Mouse (Mus musculus) A20 (cell line): Measurements from ENCODE around the gene Arid1b.
A peak's percentile ranks its signal among the peaks of the same experiment; 100 is the strongest.

Experiments
- DNase-seq: peaks from one replicate; pipeline ENCODE4 v3.0.0-alpha.2; 2011; ENCODE audit warnings: low read depth, low spot score

The Arid1b gene

DNA sequence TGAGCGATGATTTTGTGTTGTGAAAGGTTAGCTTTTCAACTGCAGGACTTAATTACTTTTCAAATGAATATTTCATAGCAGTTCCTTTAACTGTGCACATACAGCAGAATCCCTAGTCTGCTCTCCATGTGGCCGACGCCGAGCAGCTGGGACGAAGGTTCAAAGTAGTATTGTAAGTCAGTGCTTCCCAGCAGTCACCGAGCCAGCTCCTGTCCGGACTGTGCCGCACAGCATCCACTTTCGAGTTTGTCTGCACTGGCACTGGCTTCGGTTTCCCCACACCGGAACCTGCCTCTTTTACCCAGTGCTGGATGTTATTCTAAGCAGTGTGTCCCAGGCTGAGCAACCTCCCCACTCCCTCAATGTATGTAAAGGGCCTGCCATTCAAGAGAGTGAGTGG, 157.7 kb downstream of the Arid1b start:
- no peak for DNase-seq

DNA sequence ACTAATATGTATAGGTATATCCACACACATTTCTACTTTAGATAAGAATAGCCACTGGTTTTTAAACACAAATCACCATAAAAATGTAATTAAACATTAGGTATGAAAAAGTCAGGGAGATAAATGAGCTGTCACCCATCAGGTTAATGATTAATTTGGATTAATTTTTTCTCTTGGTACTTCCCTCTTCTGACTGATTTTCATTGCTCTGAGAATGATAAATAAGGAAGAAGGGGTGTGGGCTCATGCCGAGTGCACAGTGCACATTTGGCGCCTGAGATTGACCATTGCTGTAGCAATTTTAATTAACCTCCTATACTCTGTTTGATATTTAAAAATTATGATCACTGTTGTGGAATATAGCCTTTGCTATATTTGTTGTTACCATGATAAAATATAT, 159.3 kb downstream of the Arid1b start:
- DNase-seq: no peak

DNA sequence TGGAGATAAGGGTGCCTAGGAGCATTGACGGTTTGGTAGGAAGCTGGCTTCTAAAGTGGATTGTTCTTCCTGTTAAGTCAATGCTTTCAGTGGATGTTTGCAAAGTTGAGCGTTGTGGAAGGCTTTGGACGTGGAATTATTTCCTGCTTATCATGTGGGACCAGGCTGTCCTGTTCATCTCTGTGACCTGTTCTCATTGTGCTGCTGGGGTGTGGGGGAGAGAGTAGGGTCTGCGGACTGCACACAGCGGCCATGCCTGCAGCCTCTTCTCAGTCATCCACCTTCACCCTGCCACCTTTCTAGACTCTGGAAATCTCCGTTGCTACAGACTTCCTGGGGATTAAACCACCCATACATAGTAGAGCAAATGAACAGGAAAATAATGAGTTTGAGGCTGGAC, 160.2 kb downstream of the Arid1b start:
- no peak for DNase-seq

DNA sequence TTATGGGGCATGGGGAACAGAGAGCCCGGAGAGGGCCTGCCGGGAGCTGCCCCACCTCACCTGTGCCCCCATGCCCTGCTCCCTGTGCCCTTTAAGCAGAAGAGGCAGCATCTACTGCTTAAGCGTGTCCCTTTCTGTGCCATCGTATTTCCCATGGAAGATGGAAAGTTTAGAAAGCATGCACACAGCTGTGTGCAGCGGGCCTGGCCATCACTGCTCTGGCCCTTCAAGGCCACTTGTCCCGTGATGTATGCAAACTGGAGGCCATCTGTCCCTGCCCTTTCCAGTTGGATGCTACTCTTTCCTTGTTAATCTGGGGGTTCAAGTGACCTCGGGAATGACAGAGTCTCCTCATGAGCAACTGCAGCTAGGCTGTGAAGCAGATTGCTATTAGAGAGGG, 163.5 kb downstream of the Arid1b start:
- DNase-seq: no peak

DNA sequence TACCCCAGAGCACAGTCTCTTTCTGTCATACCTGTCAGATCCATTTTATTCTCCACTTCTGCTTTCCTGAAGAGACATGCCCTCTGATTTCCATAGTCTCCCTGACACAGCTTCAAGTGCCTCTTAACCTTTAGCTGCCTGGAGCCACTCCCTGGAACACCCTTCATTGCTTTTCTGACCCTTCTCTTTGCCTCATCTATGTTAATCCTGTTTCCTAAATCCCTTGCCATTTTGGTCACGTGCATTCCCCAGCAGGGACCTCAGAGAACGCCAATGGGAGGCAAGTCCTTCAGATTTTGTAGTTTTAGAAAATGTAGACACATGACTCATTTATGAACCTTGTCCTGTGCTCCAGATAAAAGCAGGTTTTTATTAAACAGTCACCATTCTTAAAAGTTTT, 168.4 kb downstream of the Arid1b start:
- no peak for DNase-seq

DNA sequence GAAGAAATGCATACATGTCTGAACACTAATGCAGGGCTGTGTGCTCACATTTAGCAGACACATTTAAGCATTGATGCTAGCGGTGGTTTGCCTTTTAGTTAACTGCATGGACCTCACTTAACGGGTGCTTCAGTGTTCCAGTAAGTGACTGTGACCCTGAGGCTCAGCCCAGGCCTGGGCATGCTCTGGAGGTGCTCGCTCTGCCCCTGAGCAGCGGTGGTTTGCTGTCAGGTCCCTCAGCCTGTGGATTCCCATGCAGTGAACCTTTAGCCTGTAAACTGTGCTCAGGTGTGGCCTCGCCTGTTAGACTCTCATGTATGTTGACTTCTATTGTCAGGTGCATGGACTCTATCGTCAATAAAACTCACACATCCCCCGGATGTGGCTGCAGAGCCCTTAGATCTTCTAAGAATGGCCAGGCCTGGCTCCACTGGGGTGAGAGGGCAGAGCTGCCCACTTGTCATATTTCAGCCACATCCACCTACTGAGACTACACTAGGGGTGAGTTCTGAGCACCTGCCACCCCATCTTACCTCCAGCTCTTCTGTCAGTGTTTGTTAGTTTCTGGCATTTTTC, 169.2 kb downstream of the Arid1b start:
- no peak for DNase-seq

DNA sequence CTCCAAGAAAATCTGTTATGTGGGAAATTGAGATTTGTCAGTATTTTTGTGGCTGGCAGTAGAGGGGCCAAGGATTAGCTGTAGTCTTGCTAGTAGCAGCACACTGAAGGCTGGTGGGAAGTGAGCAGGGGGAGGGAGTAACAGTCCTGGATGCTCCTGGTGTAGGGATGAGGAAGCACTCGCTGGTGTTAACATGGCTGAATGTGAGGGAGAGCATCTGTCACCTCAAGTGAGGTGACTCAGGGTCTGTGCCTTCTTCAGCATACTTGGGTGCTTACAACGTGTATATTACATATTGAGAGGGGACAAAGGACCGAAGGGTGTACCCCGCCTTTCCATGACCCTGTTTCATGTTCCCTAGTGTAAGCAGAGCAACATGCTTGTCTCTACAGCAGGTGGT, 170.7 kb downstream of the Arid1b start:
- DNase-seq: no peak

DNA sequence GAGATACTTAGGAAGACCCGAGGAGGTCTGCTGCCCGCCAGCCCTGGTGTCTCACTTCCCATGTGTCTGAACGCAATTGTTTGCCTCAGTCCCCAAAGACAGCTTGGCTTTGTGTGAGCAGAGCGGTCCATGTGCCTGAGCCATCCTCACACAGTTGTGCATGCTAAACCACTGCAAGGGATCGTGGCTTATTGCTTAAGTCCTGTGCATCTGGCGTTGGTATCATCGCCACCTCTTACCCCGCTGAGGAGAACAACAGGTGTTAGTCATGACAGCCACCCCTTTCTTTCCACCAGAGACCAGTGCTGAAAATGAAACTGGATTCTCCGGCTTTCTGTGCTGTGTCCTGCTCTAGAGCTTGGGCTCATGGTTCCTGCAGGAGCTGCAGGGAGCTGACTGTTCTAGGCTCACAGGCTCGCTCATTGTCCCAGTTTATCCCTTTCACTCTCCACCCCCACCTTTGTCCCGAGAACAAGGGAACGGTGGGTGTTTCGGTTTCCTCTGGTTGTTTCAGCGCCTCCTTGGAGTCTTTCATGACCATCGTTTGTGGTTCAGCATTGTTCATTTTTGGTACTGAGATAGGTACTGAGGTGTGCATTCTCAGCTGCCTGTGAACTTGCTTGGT, 171.2 kb downstream of the Arid1b start:
- DNase-seq: peak; percentile 66

DNA sequence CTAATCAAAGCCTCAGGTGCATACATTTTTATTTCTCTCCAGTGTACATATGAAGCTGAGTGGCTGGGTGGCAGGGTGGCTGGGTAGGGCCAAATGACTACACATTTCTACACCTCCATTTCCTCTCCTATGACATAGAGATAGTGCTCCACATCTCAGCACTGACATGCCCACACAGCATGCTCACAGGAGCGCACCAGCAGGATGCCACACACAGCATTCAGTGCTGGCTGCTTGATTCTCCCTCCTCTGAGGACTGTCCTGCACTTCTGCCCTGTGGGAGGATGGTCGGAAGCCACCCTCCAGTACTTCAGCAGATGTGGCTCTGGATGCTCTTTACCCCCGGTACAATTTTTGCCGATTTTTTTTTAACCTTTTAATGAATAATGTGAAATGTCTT, 172.0 kb downstream of the Arid1b start:
- DNase-seq: no peak

DNA sequence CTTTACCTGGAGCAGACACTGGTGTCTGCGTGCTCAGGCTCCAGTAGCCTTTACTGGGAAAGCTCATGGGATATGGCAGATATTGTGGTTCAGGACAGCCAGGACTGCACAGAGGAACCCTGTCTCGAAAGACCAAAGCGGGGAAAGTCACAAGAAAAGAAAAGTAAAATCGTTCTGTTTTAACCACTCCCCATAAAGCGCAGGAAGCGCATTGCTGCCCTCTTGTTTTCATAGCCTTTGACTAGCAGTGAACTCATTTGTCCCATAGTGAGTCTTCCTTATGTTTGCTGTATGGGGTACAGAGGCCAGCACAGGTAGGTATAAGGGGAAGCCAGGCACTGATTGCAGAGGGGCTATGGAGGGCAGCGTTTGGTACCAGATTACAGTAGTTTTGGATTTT, 173.9 kb downstream of the Arid1b start:
- DNase-seq: no peak

DNA sequence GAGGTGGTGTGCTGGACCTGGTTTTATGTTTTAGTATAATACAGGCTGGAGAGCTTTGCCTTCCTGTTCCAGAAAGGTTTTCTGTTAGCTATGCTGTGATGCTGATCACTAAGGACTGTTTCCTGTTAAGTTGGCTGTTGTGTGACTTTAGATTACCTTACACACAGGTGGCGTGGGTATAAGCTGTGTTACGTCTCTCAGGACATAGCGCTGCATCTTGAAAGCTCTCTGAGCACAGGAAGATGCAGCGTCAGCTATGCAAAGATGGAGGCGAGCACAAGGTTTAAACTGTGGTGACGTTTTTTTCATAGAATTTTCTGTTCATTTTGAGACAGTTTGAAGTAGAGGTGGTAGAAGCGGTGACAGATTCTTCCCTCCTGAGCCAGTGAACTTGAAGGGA, 174.5 kb downstream of the Arid1b start:
- DNase-seq: no peak

DNA sequence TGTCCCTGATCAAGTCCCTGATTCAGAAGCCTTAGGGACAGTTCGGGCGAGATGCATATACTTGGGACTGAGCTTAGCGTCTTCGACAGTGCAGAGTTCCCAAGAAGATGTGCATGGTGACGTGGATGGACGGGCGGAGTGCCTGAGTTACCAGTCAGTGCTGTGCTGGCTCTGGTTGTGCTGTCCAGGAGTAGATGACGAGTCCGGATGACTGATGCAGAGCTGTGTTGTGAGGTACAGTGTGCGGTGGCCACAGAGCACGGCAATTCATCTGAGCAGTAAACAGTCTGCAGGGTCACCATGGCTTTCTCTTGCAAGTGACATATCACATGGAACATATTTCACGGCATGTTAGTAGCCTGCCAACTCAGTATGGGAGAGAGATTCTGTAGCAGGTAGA, 176.2 kb downstream of the Arid1b start:
- DNase-seq: no peak

DNA sequence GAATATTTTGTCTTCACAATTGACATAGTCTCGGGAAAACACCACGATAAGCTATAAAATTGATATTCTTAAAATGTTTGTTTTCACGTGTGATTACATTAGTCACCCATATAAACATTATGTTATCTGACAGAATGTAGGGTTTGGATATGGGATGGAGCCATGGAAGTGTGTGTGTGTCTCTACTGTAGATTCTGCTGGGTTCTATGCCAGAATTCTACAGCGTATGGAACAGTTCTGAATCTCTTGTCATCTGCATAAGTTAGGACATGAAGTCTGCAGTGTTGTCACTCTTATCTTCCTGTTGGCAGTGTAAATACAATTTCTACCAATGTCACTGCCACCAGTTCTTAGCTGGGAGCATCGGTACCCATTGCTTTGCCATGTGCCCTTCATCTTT, 177.3 kb downstream of the Arid1b start:
- DNase-seq: no peak

DNA sequence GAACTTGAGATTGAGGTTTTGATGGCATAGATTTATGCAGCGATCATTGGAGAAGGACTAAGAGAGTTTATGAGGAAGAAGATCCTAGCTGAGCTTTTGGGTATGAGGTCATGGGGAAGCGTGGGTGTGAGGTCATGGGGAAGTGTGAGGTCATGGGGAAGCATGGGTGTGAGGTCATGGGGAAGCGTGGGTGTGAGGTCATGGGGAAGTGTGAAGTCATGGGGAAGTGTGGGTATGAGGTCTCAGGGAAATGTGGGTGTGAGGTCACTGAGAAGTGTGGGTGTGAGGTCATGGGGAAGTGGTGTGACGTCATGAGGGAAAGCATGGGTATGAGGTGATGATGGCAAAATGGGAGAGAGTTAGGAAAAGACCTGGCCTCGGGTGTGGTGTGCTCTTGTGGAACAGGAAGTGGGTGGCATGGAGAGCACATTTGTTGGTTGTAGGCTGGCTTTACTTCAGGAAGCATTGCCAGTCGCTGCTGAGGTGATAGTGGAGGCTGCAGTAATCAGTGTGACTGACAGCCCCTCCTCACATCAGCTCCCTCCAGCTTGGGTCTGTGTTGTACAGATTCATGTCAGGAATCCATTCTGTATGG, 180.4 kb downstream of the Arid1b start:
- no peak for DNase-seq

DNA sequence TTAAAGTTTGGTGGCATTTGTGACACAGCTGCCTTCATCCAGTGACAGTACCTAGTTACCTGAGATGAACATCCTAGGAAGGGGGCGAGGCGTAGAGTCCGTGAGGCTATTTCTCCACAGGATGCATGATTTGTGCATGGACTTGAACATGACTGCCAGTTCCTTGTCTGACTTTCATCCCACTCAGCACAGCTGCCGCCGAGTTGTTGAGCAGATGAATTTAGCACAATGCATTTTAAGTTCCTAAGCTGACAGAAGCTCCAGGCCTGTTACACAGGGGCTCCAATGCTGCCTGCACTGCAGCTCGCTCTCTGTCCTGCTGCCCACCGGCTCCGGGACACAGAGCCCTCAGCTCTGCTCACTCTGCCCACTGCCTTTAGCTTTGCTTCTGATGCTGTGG, 181.4 kb downstream of the Arid1b start:
- DNase-seq: no peak

DNA sequence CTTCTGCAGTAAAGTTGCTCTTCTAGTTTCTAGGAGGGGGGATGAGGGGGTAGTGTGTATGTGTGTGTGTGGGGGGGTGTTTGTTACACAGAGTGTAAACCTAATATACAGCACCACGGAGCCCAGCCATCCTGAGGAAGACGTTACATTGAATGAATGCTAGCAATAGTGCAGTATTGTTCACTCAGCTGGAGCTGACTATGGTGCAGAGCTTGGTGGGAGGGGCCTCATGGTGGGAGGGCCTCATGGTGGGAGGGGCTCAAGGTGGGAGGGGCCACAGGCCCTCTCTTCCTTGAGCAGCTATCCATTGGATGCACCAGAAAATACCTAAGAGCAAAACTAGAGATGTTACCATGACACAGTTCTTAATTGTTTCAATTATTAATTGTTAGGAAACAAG, 182.2 kb downstream of the Arid1b start:
- DNase-seq: peak; percentile 53

DNA sequence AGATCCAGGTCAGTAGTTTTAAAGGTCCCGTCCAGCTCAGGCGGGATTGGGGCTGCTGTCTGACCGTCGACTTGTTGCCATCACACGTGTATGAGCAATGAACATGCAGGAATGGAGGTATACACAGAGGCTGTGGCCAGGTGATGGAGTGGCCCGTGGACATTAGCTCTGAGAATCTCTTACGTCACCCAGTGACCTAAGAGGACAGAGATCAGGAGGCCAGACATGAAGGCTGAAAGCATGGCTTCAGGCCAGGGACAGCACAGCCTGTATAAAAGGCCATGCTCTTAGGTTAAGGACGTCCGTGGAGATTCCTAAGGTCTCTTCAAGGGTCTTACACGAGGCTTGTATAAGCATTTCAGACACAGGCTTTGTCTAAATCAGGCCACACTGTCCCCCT, 184.4 kb downstream of the Arid1b start:
- DNase-seq: no peak

DNA sequence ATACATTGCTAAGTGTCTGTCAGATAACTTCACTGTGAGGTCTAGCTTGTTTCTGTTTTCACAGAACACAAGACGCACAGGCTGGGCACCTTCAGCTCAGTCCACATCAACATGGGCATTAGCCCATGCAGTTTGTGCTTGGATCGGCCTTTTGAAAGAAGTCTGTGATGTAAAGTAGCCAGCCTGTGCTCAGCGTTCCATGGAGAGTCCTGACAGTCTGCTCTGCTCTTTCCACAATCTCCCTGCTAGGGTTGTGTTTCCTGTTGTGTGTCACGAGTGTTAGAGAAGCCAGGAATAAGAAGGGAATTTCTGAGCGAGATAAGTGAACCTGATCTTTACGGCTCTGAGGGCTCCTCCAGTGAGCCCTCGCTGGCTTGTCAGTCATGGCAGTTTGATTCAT, 184.9 kb downstream of the Arid1b start:
- no peak for DNase-seq

DNA sequence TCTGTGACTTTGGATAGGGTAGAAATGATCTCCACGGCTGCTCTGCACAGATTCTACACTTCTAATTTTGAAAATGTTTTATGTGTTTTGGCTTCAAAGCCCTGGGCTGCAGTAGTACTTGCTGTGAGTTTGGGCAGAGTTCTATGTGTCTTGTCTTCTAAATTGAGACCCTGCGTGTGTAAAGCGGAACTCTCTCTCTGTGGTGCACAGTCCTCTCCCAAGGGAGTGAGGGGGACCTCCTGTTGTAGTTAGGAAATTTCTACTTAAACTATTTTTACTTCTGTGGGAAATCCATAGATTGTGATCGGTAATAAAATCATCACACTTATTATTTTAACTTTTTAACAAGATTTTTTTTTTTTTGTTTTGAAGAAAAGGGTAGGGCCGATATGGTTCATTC, 185.3 kb downstream of the Arid1b start:
- DNase-seq: peak; percentile 75

DNA sequence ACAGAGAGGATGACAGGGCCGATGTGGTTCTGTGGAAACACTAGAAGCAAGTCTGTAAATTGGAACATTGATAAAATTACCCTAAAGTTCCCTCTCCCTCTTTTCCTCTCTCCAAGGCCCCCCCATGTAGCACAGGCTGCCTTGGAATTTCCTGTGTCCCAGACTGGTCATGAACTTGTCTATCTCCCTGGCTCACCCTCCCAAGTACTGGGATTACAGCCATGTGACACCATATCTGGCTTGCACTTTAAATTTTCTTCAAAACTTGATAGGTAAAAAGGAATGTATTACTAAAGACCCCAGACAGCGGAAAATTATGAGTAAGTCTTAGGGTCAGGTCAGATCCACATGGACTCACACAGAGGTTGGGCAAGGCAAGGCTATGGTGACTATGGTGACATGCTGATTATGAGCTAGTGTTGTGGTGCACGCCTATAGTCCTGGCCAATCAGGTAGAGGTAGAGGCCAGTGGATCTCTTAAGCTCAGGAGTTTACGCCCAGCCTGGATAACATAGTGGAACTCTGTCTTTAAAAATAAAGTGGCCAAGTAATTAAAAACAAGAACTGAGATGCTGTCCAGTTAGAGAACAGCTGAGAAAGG, 185.9 kb downstream of the Arid1b start:
- peak; percentile 51 for DNase-seq

DNA sequence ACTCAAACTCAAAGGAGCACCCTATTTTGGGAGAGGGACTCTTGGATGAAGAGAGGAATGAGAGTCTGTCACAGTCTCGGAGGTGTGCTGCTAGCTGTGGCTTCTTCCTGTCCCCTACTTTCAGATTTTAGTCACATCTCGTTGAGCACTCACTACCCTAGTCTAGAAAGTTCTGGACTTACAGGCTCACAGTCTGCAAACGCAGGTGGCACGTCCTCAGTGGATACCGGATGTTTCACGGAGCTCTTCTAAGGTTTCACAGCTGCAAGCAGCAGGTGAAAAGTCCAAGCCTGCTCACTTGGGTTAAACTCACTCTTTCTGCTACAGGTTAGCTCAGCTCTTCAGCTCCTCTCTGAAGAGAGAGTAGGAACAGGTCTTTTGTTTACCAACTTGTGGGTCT, 186.8 kb downstream of the Arid1b start:
- DNase-seq: peak; percentile 90

DNA sequence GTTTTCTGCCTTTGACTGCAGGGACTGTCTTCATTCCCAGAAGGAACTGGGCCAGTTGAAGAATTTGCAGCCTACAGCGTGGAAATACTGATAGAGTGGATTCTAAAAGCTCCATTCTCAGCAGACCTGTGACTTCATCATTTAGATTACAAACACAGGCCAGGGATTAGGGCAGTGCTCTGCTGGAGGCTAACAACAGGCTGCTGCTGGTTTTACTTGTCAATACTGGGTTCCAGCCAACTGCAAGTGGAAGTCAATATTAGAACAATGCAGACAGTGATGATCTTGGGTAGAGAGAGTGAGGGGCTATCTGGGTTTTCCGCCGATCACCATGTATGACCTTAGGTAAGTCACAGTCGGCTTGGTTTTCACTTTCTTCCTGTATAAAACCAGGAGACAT, 188.4 kb downstream of the Arid1b start:
- DNase-seq: no peak

DNA sequence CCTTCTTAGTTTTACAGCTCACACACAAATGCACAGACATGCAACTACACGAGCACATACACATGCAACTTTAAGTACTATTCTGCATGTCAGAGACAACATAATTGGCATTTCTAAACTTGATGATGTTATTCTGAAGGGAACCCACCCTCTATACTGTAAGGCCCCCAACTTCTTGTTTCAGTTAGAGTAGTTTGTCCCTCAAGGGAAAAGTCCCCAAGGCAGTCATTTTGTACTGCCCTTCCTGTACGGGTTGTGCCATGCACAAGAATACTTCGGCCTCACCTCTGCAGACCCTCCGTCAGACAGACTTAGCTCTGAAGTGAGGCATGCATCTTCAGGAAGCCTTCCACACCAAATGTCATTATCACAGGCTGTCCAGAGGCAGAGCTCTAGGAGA, 191.4 kb downstream of the Arid1b start:
- DNase-seq: peak; percentile 80
